Mouse (Mus musculus) heart, postnatal 0 days (tissue): ENCODE data around the gene Slc39a8.

Experiments used
- CTCF ChIP-seq: IDR thresholded peaks from 2 replicates; pipeline ENCODE4 v1.5.1; 2016; ENCODE audit warnings: antibody characterized with exemption, control low read depth, low read depth
- EP300 ChIP-seq: IDR thresholded peaks from 2 replicates; pipeline ENCODE4 v1.6.1; 2016; ENCODE audit warnings: antibody characterized with exemption, low read depth

- TF ChIP-seq CTCF (no peak), EP300 (no peak)
These were observed 78.3 kb downstream of the Slc39a8 start for GRCm38 (mm10) chr3:135903366-135903765.
